Mouse (Mus musculus): ENCODE results near the gene Ptcd3. TPM values are rescaled to one million over a fixed set of nuclear protein-coding genes. Genes with fewer than 3 reads are reported as not detected.
"Not testable (repeated sequence)": the region's sequence is repeated elsewhere in the genome, so short reads cannot be mapped to it uniquely, and the experiment has no call there.

Gene Ptcd3
- polyA plus RNA-seq, 1 experiment from 2014 or later = 103 TPM

- H3K4me2 ChIP-seq (replicated peaks; ENCODE audit: low read depth, low read length); H3K27me3 ChIP-seq (ENCODE audit: control insufficient read depth, insufficient read depth, low read length); ATAC-seq (ENCODE audit: insufficient number of reproducible peaks, insufficient read depth, low FRiP score, low read depth); H3K4me1 ChIP-seq (ENCODE audit: control insufficient read depth, insufficient read depth, low read length); H3K9me3 ChIP-seq (ENCODE audit: control insufficient read depth, low read depth, low read length); H3K27ac ChIP-seq (ENCODE audit: low read length); H3K9ac ChIP-seq (replicated peaks; ENCODE audit: low read depth, low read length); H3K4me3 ChIP-seq (ENCODE audit: low read depth, low read length): not testable (repeated sequence)
- peaks cover 14% of the 10 kb centered on the region; the same call in 1 of the 2 replicates for H3K36me3 ChIP-seq (ENCODE audit: control insufficient read depth, insufficient read depth, low read length)
- WGBS = 77% methylated on average over 6 of the region's 6 CpGs
These were observed 61.6 kb downstream of the Ptcd3 start for GRCm38 (mm10) chr6:71846906-71847305.

GRCm38 (mm10) chr6:71840597-71841290, 67.8 kb downstream of the Ptcd3 start:
- H3K36me3 ChIP-seq (ENCODE audit: control insufficient read depth, insufficient read depth, low read length) = no peaks in the 10 kb centered on the region
- no peaks in the 10 kb centered on the region for H3K4me1 ChIP-seq (ENCODE audit: control insufficient read depth, insufficient read depth, low read length)
- H3K27ac ChIP-seq (ENCODE audit: low read length) = no peak overlapping the region
- no peaks in the 10 kb centered on the region for H3K9me3 ChIP-seq (ENCODE audit: control insufficient read depth, low read depth, low read length)
- no peak overlapping the region for H3K9ac ChIP-seq (replicated peaks; ENCODE audit: low read depth, low read length)
- H3K4me2 ChIP-seq (replicated peaks; ENCODE audit: low read depth, low read length) = no peak overlapping the region
- no peaks in the 10 kb centered on the region for H3K27me3 ChIP-seq (ENCODE audit: control insufficient read depth, insufficient read depth, low read length)
- H3K4me3 ChIP-seq (ENCODE audit: low read depth, low read length) = no peak overlapping the region
- WGBS = 94% methylated on average over 1 of the region's 1 CpGs
- no peak for ATAC-seq (ENCODE audit: insufficient number of reproducible peaks, insufficient read depth, low FRiP score, low read depth)

GRCm38 (mm10) chr6:71839815-71840214, 68.7 kb downstream of the Ptcd3 start:
- H3K4me3 ChIP-seq (ENCODE audit: low read depth, low read length) = no peak overlapping the region
- H3K27ac ChIP-seq (ENCODE audit: low read length) = no peak overlapping the region
- H3K4me2 ChIP-seq (replicated peaks; ENCODE audit: low read depth, low read length) = no peak overlapping the region
- no peaks in the 10 kb centered on the region for H3K4me1 ChIP-seq (ENCODE audit: control insufficient read depth, insufficient read depth, low read length)
- H3K27me3 ChIP-seq (ENCODE audit: control insufficient read depth, insufficient read depth, low read length) = no peaks in the 10 kb centered on the region
- ATAC-seq (ENCODE audit: insufficient number of reproducible peaks, insufficient read depth, low FRiP score, low read depth) = no peak
- no peaks in the 10 kb centered on the region; the same call in 1 of the 2 replicates for H3K36me3 ChIP-seq (ENCODE audit: control insufficient read depth, insufficient read depth, low read length)
- H3K9me3 ChIP-seq (ENCODE audit: control insufficient read depth, low read depth, low read length) = no peaks in the 10 kb centered on the region
- no peak overlapping the region for H3K9ac ChIP-seq (replicated peaks; ENCODE audit: low read depth, low read length)

- Histone ChIP-seq H3K36me3 (ENCODE audit: control insufficient read depth, insufficient read depth, low read length) (no peaks in the 10 kb centered on the region; the same call in 1 of the 2 replicates), H3K4me3 (ENCODE audit: low read depth, low read length) (no peak overlapping the region)
- 67% methylated on average over 2 of the region's 2 CpGs for WGBS
These were observed 71.7 kb downstream of the Ptcd3 start for GRCm38 (mm10) chr6:71836811-71837210.

GRCm38 (mm10) chr6:71831581-71831960, 77.0 kb downstream of the Ptcd3 start:
- Histone ChIP-seq H3K36me3 (ENCODE audit: control insufficient read depth, insufficient read depth, low read length) (no peaks in the 10 kb centered on the region; the same call in 1 of the 2 replicates), H3K4me2 (replicated peaks; ENCODE audit: low read depth, low read length) (peak overlapping the region; percentile 80), H3K27me3 (ENCODE audit: control insufficient read depth, insufficient read depth, low read length) (no peaks in the 10 kb centered on the region), H3K9ac (replicated peaks; ENCODE audit: low read depth, low read length) (peak overlapping the region; percentile 64), H3K4me3 (ENCODE audit: low read depth, low read length) (peak overlapping the region; percentile 88), H3K27ac (ENCODE audit: low read length) (peak overlapping the region; percentile 86), H3K9me3 (ENCODE audit: control insufficient read depth, low read depth, low read length) (no peaks in the 10 kb centered on the region), H3K4me1 (ENCODE audit: control insufficient read depth, insufficient read depth, low read length) (peaks cover 6% of the 10 kb centered on the region)
- peak; percentile 99 for ATAC-seq (ENCODE audit: insufficient number of reproducible peaks, insufficient read depth, low FRiP score, low read depth)
- WGBS = under 1% methylated on average over 21 of the region's 21 CpGs

More at GRCm38 (mm10) chr6:71836811-71837210, 71.7 kb downstream of the Ptcd3 start:
- Histone ChIP-seq H3K4me2 (replicated peaks; ENCODE audit: low read depth, low read length) (no peak overlapping the region), H3K27me3 (ENCODE audit: control insufficient read depth, insufficient read depth, low read length) (no peaks in the 10 kb centered on the region), H3K9me3 (ENCODE audit: control insufficient read depth, low read depth, low read length) (no peaks in the 10 kb centered on the region), H3K9ac (replicated peaks; ENCODE audit: low read depth, low read length) (no peak overlapping the region), H3K4me1 (ENCODE audit: control insufficient read depth, insufficient read depth, low read length) (peaks cover 6% of the 10 kb centered on the region), H3K27ac (ENCODE audit: low read length) (no peak overlapping the region)
- ATAC-seq (ENCODE audit: insufficient number of reproducible peaks, insufficient read depth, low FRiP score, low read depth) = no peak

GRCm38 (mm10) chr6:71830690-71831580, 77.6 kb downstream of the Ptcd3 start, which contains the start of gene Immt:
Gene Immt, plus strand, starts transcription at chr6:71831331.
- H3K4me2 ChIP-seq (replicated peaks; ENCODE audit: low read depth, low read length) = peak within 1 kb of the TSS; percentile 80
- no peaks in the 10 kb centered on the region; the same call in 1 of the 2 replicates for H3K36me3 ChIP-seq (ENCODE audit: control insufficient read depth, insufficient read depth, low read length)
- peak within 1 kb of the TSS; percentile 64 for H3K9ac ChIP-seq (replicated peaks; ENCODE audit: low read depth, low read length)
- ATAC-seq (ENCODE audit: insufficient number of reproducible peaks, insufficient read depth, low FRiP score, low read depth) = peak; percentile 99
- H3K9me3 ChIP-seq (ENCODE audit: control insufficient read depth, low read depth, low read length) = no peaks in the 10 kb centered on the region
- H3K27ac ChIP-seq (ENCODE audit: low read length) = peak within 1 kb of the TSS; percentile 86
- WGBS = under 1% methylated on average over 64 of the region's 64 CpGs
- H3K4me3 ChIP-seq (ENCODE audit: low read depth, low read length) = peak within 1 kb of the TSS; percentile 88
- no peaks in the 10 kb centered on the region for H3K27me3 ChIP-seq (ENCODE audit: control insufficient read depth, insufficient read depth, low read length)
- peaks cover 6% of the 10 kb centered on the region for H3K4me1 ChIP-seq (ENCODE audit: control insufficient read depth, insufficient read depth, low read length)

Other genes starting within 250 kb of the Ptcd3 start
- 16.8 and 22.5 TPM in 2 replicates for gene Reep1, start 201.2 kb downstream of the Ptcd3 start, polyA plus RNA-seq (2014; fragmentation: Nextera tagmentation; extraction: Ambion mirVana)
- gene Mrpl35, start 81.8 kb downstream of the Ptcd3 start, polyA plus RNA-seq (2014; fragmentation: Nextera tagmentation; extraction: Ambion mirVana) = 60.3 and 65.8 TPM in 2 replicates
- gene Immt, start 77.4 kb downstream of the Ptcd3 start, polyA plus RNA-seq (2014; fragmentation: Nextera tagmentation; extraction: Ambion mirVana) = 185 and 186 TPM in 2 replicates
- gene Polr1a, start 303 bp upstream of the Ptcd3 start, polyA plus RNA-seq (2014; fragmentation: Nextera tagmentation; extraction: Ambion mirVana) = 27.6 and 32.9 TPM in 2 replicates
- 27.0 and 28.3 TPM in 2 replicates for gene St3gal5, start 188.8 kb upstream of the Ptcd3 start, polyA plus RNA-seq (2014; fragmentation: Nextera tagmentation; extraction: Ambion mirVana)